Mouse (Mus musculus) ES-CJ7 (cell line): ENCODE measurements around the gene Hcfc1.

Experiments used
- DNase-seq: peaks from one replicate; pipeline ENCODE4 v3.0.0; 2011; ENCODE audit warnings: low read depth, low spot score

The Hcfc1 gene

GRCm38 (mm10) chrX:73966248-73967176, at the start of gene Hcfc1:
TSS of gene Hcfc1 (minus strand) at chrX:73966357.
- peak; percentile 85 for DNase-seq

DNA sequence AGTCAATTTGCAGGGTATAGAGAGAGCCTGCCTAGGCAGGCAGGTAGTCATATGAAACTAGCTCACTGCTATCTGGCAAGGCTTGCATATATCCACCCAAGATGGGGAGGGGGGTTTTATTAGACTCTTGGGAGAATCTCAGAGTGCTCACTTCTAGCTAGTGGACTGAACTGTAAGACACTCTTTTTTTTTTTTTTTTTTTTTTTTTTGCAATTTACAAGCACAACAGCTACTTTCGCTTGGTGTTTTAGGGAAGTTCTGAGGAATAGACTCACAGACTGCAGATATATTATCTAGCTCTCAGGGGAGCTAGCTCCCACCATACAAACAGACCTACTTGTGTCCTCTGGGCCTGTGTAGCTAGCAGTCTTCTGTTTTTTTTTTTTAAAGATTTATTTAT, 48.4 kb upstream of the Hcfc1 start:
- DNase-seq, result no peak

DNA sequence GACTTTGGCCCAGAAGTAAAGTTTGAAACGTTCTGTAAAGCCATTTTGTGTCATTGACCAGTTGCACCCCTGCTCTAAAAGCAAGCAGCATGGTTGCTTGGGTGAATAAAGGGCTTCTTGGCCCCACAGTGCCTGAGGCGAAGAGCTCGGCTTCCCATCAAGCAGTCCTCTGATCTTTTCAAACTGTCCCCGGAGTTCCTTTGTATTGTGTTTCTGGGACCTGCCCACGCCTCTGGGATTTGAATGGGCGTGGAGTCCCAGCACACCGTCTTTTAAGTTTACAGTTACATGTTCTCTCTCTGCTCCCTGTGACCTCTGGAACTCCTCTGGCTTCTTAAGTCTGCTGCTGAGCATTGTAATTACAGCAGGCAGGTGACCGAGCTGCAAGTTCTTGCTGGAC, 41.9 kb upstream of the Hcfc1 start:
- peak; percentile 89 for DNase-seq

DNA sequence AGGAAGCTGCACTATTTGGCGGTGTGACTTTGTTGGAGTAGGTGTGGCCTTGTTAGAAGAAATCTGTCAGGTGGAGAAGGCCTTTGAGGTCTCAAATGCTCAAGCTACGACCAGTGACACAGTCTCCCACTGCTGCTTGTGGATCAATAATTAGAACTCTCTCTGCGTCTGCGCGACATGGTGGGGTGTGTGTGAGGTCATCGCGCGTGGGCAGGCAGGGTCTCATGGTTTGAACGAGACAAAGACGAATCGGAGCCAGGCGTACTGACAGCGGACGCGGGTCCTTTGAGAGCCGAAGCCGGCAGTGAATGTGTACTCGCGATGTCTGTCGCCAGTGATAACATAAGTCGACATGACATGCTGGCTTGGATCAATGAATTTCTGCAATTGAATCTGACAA, 40.2 kb upstream of the Hcfc1 start:
- peak; percentile 31 for DNase-seq

DNA sequence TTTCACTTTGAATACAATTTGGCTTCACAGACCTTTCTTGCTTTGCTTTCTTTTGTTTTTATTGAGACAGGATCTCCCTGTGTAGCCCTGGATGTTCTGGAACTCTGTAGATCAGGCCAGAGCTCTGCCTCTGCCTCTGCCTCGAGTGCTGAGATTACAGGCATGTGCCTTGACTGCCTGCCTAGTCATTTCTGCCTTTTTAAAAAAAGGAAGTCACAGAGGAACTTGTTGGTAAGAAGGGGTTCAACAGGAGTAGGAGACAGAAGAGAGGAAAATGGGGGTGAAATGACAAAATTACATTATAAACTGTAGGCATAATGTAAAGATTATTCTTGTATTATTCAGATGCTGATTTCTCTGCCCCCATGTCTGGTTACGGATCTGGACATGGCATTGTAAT, 37.5 kb upstream of the Hcfc1 start:
- DNase-seq, result no peak

DNA sequence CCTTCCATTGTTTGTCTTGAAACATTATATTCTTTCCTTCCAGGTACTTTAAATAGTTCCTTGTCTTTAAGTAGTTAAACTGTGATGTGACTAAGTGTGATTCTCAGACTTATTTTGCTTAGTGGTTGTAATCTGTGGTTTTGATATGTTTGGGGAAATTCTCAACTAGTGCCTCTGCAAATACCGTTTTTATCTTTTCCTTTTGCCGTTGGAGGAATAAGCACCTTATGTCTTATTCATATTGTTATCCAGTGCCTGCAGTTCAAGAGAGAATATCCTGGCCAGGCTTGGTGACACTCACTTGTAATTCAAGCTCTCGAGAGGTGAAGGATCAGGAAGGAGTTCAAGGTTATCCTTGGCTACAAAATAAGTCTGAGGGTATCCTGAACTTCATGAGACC, 34.9 kb upstream of the Hcfc1 start:
- no peak for DNase-seq

DNA sequence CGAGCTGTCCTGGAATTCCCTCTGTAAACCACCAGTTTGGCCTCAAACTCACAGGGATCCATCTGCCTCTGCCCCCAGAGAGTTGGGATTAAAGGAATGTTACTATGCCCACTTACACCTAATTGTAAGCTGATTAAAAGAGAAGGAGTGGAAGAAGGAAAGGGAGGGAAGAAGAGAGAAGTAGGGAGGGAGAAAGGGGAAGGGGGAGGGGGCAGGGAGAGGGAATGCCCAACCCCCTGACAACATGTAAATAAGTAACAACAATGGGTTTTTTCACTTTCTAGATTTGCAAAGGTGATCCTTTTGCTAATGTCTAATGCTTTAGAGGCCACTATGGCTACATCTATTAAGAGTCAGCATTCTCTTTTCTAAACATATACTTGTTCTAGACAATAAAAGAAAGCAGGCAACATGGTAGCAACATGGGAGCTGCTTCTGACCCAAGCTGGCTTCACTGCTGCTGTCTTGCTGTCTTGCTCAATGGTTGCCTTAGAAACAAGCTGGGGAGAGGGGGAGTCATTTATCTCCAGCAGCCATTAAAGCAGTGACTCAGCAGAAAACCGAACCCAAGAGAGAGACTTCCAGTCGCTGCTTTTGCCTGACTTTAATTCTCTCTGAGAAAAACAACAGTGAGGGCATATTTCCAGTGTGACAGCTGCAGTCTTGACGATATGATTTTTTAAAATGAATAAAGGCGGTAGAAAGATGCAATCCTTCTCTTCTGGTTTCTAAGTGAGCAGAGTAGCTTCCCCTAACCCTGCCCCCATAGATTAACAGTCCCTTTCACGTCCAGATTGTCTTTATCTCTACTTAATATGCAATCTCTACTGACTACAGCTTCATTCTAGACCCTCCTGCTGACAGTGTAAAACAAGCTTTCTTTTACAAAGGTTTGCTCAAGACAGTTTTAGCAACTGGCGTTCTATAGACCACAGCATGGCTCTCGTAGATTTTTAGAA, 33.0 kb upstream of the Hcfc1 start:
- DNase-seq, result peak; percentile 81

- DNase-seq, result no peak
These were observed 11.6 kb upstream of the Hcfc1 start for GRCm38 (mm10) chrX:73977783-73978182.

- DNase-seq, result no peak
These were observed 10.1 kb upstream of the Hcfc1 start for GRCm38 (mm10) chrX:73976283-73976682.

GRCm38 (mm10) chrX:73972774-73973173, 6.6 kb upstream of the Hcfc1 start:
- no peak for DNase-seq

DNA sequence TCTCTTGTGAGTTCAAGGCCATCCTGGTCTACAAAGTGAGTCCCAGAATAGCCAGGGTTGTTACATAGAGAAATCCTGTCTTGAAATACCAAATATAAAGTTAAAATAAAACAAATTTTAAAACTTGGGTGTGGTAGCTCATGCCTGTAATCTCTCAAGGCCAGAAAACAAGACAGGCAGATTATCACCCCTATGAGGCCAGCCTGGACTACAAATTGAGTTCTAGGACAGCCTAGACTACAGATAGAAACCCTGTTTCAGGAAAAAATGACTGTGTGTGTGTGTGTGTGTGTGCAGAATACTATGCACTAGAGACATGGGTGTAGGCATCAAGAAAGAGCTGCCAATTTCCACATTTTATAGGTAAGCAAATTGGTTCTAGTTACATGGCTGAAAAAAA, 4.6 kb upstream of the Hcfc1 start:
- no peak for DNase-seq

DNA sequence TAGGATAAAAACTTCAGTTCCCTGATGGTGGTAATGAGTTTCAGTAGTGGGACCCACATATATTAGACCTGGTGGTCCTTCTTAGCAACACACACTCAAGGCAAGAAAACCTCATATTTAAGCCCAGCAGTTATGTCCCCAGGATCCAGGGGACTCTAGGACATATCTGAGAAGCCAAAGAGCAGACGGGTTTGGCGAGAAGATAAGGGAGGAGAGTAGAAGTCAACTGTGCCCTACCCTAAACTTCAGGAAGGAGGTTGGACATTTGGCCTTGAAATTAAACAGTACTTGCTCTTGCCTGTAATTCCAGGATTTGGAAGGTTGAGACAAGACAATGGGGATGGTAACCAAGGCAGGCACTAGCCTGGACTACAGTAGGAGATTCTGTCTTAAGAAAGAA, 3.6 kb upstream of the Hcfc1 start:
- DNase-seq, result peak; percentile 33

DNA sequence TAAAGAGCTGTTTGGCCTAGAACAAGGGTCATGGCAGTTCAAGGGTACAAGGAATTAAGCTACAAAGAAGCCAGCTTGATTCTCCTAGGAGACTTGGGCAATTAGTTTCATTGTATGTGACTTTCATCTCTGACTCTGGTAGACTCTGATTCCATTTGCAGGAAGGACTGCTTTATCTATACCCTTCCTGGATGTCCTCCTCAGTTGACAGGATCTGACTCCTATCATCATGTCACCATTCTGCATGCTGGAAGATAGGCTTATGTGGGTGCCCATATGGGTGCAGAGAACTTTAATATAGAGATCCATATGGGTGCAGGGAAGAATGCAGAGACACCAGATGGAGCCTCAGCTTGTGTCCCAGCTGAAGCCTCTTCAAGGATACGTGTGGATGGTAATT, 3.0 kb upstream of the Hcfc1 start:
- DNase-seq, result no peak

GRCm38 (mm10) chrX:73967177-73968075, 1.3 kb upstream of the Hcfc1 start:
- DNase-seq, result peak; percentile 89

DNA sequence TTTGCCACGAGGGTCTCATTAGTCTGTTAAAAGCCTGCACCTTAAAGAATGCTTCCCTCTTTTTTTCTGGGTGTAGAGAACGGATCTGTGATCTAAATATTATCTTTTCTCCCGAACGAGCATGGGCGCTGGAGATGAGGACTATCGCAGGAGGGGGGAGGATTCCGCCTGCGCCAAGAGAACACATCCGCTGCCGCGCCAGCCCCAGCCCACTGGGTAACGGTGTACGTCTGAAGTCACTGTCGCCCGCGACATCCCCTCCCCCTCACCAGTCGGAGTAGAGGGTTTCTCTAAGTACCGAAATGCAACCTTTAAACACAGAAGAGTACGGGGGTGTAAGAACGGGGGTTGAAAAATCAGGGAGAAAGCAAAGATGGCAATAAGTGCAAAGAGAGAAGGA, 850 bp downstream of the Hcfc1 start:
- DNase-seq, result peak; percentile 32

DNA sequence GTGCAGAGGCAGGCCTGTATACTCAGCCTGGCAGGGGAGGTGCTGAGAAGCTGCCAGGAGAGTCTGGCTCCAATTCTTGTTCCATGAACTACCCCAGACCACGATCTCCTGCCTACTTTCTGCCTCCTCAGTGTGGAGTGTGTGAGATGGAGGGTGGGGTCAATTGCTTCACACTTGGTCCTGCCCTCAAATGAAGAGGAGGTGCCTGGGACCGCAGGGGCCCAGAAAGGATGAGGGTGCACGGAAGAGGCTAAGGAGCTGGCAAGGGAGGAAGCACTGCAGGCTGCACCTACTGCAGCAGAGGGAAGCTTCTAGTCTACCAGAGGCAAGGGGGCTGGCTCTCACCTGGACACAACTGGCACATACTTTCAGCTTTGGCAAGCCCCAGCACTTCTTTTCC, 1.8 kb downstream of the Hcfc1 start:
- no peak for DNase-seq

- no peak for DNase-seq
These were observed 11.2 kb downstream of the Hcfc1 start for GRCm38 (mm10) chrX:73954988-73955387.

GRCm38 (mm10) chrX:73952603-73953002, 13.6 kb downstream of the Hcfc1 start:
- DNase-seq, result no peak

GRCm38 (mm10) chrX:73949341-73949740, 16.8 kb downstream of the Hcfc1 start:
- DNase-seq, result no peak

- DNase-seq, result peak; percentile 57
These were observed 17.5 kb downstream of the Hcfc1 start for GRCm38 (mm10) chrX:73948647-73949046.

GRCm38 (mm10) chrX:73946896-73947295, 19.3 kb downstream of the Hcfc1 start:
- no peak for DNase-seq
